Mouse (Mus musculus): Measurements from ENCODE around the gene Nop14.
"Not testable (repeated sequence)": the region's sequence is repeated elsewhere in the genome, so short reads cannot be mapped to it uniquely, and the experiment has no call there.

The Nop14 gene

GRCm38 (mm10) chr5:34609966-34610365, 50.0 kb downstream of the Nop14 start:
- DNase-seq: no peak

GRCm38 (mm10) chr5:34608226-34608625, 51.7 kb downstream of the Nop14 start:
- DNase-seq: peak; percentile 57

- peak; percentile 66 for DNase-seq
Observed at GRCm38 (mm10) chr5:34607100-34607880, 52.7 kb downstream of the Nop14 start.

GRCm38 (mm10) chr5:34604576-34604975, 55.4 kb downstream of the Nop14 start:
- no peak for DNase-seq

- DNase-seq: no peak
Observed at GRCm38 (mm10) chr5:34593202-34593727, 66.7 kb downstream of the Nop14 start.

GRCm38 (mm10) chr5:34592666-34593065, 67.3 kb downstream of the Nop14 start:
- DNase-seq: no peak

GRCm38 (mm10) chr5:34592224-34592623, 67.7 kb downstream of the Nop14 start:
- DNase-seq: not testable (repeated sequence)

GRCm38 (mm10) chr5:34591388-34592004, 68.5 kb downstream of the Nop14 start:
- DNase-seq: no peak

- DNase-seq: no peak
Observed at GRCm38 (mm10) chr5:34590702-34591101, 69.2 kb downstream of the Nop14 start.

- no peak for DNase-seq
Observed at GRCm38 (mm10) chr5:34590059-34590458, 69.9 kb downstream of the Nop14 start.
